Mouse (Mus musculus) urinary bladder, postnatal 25 days (tissue): ENCODE data around the gene Pld1.
"Not testable (repeated sequence)": the region's sequence is repeated elsewhere in the genome, so short reads cannot be mapped to it uniquely, and the experiment has no call there.

ENCODE experiments used
- DNase-seq: peaks from one replicate; pipeline ENCODE4 v3.0.0; 2022; ENCODE audit warnings: low spot score

The Pld1 gene

GRCm38 (mm10) chr3:27942991-27943390 is 4.5 kb downstream of the Pld1 start:
- DNase-seq: peak; percentile 26

- not testable (repeated sequence) for DNase-seq
Measured at GRCm38 (mm10) chr3:27945397-27945796, 6.9 kb downstream of the Pld1 start.

DNA sequence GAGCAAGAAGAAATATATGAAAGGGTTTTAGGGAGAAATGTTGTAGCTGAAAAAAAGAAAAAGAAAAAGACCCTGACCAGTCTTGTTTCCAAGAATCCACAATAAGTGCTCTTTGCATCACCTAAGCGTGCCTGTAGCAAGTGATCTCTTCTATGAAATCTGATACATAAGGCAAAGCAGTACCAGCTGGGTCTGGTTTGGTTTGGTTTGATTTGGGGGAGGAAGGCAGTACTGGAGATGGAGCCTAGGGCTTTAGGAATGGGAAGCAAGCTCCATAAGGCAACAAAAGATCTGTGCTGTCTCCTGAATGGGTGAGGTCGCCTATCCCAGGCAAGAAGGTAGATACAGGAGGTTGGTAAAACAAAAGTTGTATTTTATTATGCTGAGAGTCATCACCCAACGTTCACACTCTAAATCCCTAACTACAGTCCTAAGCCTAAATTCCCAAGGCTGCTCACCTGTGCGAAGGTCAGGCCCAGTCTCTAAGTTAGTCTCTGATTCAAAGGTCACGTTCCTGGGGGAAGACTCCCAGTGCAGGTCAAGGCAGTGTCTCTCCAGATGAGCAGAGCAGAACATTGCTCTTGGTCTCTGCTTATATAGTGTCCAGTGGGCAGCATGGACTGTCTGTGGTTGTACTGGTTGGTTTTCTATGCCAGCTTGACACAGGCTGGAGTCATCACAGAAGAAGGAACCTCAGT is 10.8 kb downstream of the Pld1 start:
- no peak for DNase-seq

DNA sequence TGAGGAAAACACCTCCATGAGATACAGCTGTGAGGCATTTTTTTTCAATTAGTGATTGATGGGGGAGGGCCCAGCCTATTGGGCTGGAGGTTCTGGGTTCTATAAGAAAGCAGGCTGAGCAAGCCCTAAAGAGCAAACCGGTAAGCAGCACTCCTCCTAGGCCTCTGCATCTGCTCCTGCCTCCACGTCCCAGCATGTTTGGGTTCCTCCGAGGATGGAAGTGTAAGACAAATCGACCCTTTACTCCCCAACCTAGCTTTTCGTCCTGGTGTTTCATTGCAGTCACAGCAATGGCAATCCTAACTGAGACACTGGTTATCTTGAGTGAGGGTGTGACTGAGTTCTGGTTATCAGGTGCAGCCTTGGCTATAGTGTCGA is 11.4 kb downstream of the Pld1 start:
- DNase-seq: no peak

- DNase-seq: no peak
Measured at GRCm38 (mm10) chr3:27950726-27951125, 12.2 kb downstream of the Pld1 start.

- no peak for DNase-seq
Measured at GRCm38 (mm10) chr3:27951721-27952120, 13.2 kb downstream of the Pld1 start.

- no peak for DNase-seq
Measured at GRCm38 (mm10) chr3:27956006-27956405, 17.5 kb downstream of the Pld1 start.

- DNase-seq: no peak
Measured at GRCm38 (mm10) chr3:27959221-27959620, 20.7 kb downstream of the Pld1 start.

DNA sequence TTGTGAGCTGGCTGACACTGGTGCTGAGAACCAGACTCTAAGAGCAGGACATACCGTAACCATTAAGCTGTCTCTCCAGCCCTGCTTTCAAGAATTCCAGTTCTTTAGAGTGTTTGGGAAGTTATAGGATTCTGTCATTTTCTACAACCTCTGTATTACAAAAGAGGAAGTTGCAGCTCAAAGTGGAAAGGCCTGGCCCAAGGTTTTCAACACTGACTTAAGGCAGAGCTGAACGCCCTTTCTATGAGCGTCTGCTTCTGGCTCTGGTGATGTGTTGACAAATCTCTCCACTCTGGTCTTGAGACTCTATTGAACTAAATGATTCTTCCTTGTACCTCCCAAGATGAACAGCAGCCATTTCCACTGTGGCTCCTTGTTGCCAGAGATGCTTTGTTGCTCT is 22.7 kb downstream of the Pld1 start:
- DNase-seq: no peak

DNA sequence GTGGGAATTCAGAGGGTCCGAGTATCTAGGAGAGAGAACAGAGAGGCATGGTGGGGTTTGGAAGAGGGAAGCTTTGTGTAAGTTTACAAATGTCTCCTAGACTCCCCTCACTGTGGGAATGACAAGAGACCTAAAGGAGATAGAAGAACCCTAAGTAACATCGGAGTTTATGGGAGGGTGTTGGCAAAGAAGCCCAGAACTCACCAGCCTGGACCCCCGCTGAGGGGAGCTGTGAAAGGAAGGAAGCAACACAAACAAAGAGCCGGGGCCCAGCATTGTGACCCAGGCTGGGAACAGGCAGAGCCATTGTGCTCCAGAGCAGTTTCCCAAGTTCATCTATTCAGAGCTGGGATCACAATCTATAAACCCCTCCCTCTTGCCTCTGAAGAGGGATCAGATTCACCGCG is 25.3 kb downstream of the Pld1 start:
- no peak for DNase-seq

DNA sequence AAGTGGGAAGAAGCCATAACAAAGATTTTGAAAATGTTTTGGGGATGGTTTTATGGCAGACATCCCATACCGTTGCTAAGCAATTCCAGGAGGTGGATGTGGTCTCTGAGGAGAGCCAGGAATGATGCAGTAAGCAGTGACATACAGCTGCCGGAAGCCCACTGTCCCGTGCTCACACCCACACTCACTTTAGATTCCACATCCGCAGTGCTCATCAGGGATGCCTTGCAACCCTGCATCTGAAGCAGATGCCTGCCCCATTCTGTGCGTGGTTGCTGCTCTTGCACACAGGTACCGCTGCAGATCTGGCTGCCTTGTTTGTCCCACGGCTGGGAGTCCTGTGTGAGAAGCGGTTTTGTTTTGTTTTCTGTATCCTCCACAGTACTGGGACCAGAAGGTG is 30.2 kb downstream of the Pld1 start:
- no peak for DNase-seq

DNA sequence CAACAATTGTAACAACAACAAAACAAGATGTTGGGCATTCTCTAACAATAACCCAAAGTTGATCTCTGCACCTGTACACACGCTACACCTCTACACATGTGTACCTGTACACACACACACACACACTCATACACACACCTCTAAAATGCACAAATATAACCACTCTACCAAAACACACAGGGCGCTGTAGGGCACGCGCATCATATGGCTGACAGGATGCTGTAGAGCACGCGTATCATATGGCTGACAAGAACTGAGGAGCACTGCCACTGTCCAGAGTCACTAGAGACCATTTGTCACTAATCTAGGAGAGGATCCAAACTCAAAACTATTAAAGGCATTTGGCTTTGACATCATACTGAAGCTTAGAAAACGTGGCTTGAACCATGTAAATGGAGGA is 35.4 kb downstream of the Pld1 start:
- DNase-seq: no peak

DNA sequence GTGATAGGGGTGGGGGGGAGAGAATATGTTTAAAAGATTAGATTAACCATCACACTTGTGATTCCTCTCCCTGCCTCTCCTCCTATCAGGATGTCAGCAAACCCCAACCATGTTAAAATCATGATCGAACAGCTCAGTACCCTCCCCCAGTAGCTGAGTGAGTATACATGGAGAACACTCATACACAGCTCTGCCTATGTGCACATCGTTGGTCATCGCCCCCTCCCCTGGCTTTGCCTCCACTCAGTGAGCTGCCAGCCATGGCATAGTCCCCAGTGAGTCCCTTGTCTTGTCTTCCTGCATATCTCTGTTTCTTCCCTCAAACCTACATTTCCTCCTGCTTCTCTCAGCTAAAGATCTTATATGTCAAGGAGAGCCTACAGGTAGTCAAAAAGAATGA is 36.5 kb downstream of the Pld1 start:
- DNase-seq: no peak

- DNase-seq: no peak
Measured at GRCm38 (mm10) chr3:27976931-27977544, 38.5 kb downstream of the Pld1 start.

GRCm38 (mm10) chr3:27978030-27978723 is 39.7 kb downstream of the Pld1 start:
- DNase-seq: no peak

GRCm38 (mm10) chr3:27981591-27981990 is 43.1 kb downstream of the Pld1 start:
- DNase-seq: no peak

- DNase-seq: peak; percentile 55
Measured at GRCm38 (mm10) chr3:27982436-27983017, 44.0 kb downstream of the Pld1 start.

GRCm38 (mm10) chr3:27983274-27983673 is 44.8 kb downstream of the Pld1 start:
- no peak for DNase-seq

GRCm38 (mm10) chr3:27983935-27984577 is 45.6 kb downstream of the Pld1 start:
- DNase-seq: peak; percentile 43

- no peak for DNase-seq
Measured at GRCm38 (mm10) chr3:27984620-27985019, 46.1 kb downstream of the Pld1 start.

DNA sequence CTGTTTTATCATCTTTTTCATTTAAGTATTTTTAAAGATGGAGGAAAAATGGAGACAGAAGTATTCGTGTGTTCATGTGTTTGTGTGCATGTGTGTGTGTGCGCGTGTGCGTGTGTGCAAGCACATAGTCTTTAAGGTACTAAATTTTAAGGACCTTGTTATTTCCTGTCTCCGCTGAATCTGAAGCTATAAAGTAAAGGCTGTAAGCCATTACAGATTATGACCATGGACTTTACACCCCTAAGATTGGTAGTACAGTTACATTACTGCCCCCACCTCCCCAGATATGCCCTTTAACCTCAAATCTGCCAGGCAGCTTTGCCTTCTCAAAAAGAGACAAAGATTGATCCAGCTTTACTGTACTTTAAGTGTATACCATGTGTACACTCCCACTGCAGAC is 46.8 kb downstream of the Pld1 start:
- no peak for DNase-seq

DNA sequence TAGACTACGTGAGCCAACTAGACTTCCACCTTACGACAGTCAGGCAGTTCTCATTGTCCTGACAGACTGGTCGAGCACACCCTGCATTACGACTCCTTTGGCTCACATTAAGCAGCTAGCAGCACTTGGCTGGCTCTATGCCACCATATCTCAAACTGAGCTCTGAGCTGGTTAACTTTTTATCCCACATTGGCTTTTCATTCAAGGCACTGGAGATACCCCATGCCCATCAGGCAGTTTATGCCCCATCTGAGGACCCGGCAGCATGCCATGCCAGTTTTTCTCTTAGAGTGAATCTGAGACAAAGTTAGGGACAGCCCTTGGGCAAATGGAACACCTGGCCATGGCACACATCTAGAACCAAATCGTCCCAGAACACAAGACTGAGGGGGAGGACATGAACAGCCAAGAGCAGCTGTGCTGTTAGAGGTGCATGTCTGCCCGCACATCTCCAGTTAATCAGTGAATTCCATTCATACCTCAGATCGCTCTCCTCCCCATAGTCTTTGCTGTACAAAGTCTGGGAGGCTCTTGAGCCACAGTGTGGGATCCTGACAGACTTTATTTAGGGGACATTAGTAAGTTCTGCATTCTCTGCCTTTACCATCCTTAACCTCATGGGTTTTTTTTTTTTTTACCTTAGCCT is 49.5 kb downstream of the Pld1 start:
- peak; percentile 15 for DNase-seq
